Mouse (Mus musculus): Measurements from ENCODE around the gene Spop.
A peak's percentile ranks its signal among the peaks of the same experiment; 100 is the strongest.

The Spop gene

GRCm38 (mm10) chr11:95532353-95533072, 118.6 kb downstream of the Spop start:
- DNase-seq = no peak

GRCm38 (mm10) chr11:95533484-95534160, 119.7 kb downstream of the Spop start:
- peak; percentile 80 for DNase-seq

DNA sequence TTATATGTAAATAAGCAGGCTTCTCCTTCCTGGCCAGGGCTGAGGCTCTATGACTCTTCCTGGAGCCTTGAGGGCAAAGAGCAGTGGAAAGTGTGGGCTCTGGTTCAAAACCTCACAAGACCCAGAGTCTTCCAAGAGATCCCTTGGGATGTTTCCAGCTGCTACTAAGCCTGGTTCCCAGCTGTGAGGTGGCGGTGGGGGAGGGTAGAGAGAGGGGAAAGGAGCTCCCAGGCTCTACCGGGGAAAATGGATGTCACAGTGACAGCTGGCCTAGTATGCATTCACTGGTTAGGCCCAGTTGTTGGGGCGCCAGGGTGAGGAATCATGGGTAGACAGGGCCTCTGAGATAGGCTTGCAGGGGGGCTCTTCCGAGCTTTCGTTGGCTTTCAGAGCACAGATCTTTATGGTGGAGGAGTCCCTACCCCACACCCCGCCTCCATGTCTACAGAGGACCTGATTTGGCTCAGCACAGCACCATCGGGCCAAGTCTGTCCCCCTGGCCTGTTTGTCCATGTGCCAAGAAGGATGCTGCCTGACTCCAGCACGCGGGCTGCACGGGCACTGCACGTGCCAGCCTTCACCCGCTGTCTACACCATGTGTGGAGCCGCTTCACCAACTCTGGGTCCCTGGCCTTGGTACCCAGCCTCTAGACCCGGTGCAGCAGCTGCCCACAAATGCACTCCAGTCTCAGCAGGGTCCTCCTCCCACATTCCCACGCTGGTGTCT, 124.7 kb downstream of the Spop start:
- no peak for DNase-seq

- DNase-seq = peak; percentile 28
Observed at GRCm38 (mm10) chr11:95540637-95541385, 126.9 kb downstream of the Spop start.

Measured in thymus, postnatal 14 days (tissue).